Mouse (Mus musculus) kidney, adult 2 months (tissue): ENCODE data around the gene Fam122b. TPM values are rescaled to one million over a fixed set of nuclear protein-coding genes. Genes with fewer than 3 reads are reported as not detected.

ENCODE experiments used
- DNase-seq: peaks from one replicate; pipeline ENCODE4 v3.0.0; 2021
- H3K27ac ChIP-seq: fragments of 200-500 bp; 2 replicates; pipeline ENCODE4 v1.5.1; 2012; ENCODE audit warnings: low read depth, low read length, control low read depth, inconsistent platforms; ENCODE audit not compliant: insufficient read depth
- H3K27me3 ChIP-seq: fragments of 200-500 bp; replicated peaks from 2 replicates; pipeline ENCODE4 v1.6.1; 2012; ENCODE audit warnings: mild to moderate bottlenecking, moderate library complexity, low read length, inconsistent platforms; ENCODE audit not compliant: control insufficient read depth, insufficient read depth
- H3K36me3 ChIP-seq: fragments of 200-500 bp; 2 replicates; pipeline ENCODE4 v1.6.1; 2012; ENCODE audit warnings: mild to moderate bottlenecking, moderate library complexity, low read length, inconsistent platforms; ENCODE audit not compliant: control insufficient read depth, insufficient read depth
- H3K4me1 ChIP-seq: fragments of 200-500 bp; 2 replicates; pipeline ENCODE4 v1.6.1; 2011; ENCODE audit warnings: low read length; ENCODE audit not compliant: control insufficient read depth, insufficient read depth
- H3K4me3 ChIP-seq: fragments of 200-500 bp; 2 replicates; pipeline ENCODE4 v1.5.1; 2011; ENCODE audit warnings: mild to moderate bottlenecking, low read depth, low read length, control low read depth; ENCODE audit not compliant: insufficient read depth
- CTCF ChIP-seq: fragments of 200-500 bp; conservative IDR thresholded peaks from 2 replicates; pipeline ENCODE4 v1.5.1; 2011; ENCODE audit warnings: low read depth, mild to moderate bottlenecking, control low read depth, low read length, moderate library complexity, mixed read lengths; ENCODE audit not compliant: insufficient read depth, insufficient read length
- POLR2A ChIP-seq: fragments of 200-500 bp; IDR thresholded peaks from one replicate; pipeline ENCODE4 v1.6.1; 2011; ENCODE audit warnings: low read depth, low read length, control low read depth
- WGBS: fragments of 180-500 bp; shearing (Covaris S2); methylation state at CpG from one replicate; pipeline ENCODE4 v1.1.7; 2018; 5-methylcytosine and 5-hydroxymethylcytosine counted together
- polyA plus RNA-seq: library from polyadenylated mRNA; depleted of rRNA; stranded (reverse); fragments of >200 nt; gene quantifications from 2 replicates; pipeline ENCODE4 v1.2.3, GENCODE M21; 2012

Gene Fam122b
- polyA plus RNA-seq, 1 experiment: 2.7 TPM

- no peak for DNase-seq
- WGBS: 92% methylated on average over 9 of the region's 9 CpGs
- TF ChIP-seq CTCF: no peak
- TF ChIP-seq POLR2A: no peak
Observed at GRCm38 (mm10) chrX:53220855-53221254, 48.8 kb downstream of the Fam122b start.

GRCm38 (mm10) chrX:53214557-53215229 is 54.9 kb downstream of the Fam122b start:
- WGBS: 40% methylated on average over 7 of the region's 7 CpGs
- Histone ChIP-seq H3K4me1 (no peaks in the 10 kb centered on the region), H3K27me3 (no peaks in the 10 kb centered on the region), H3K27ac (no peak overlapping the region), H3K36me3 (no peaks in the 10 kb centered on the region), H3K4me3 (no peak overlapping the region)
- no peak for TF ChIP-seq CTCF
- DNase-seq: peak; percentile 11

More at GRCm38 (mm10) chrX:53220855-53221254, 48.8 kb downstream of the Fam122b start:
- Histone ChIP-seq H3K27me3 (no peaks in the 10 kb centered on the region), H3K4me3 (no peak overlapping the region), H3K27ac (no peak overlapping the region), H3K4me1 (no peaks in the 10 kb centered on the region), H3K36me3 (no peaks in the 10 kb centered on the region)

GRCm38 (mm10) chrX:53213838-53214237 is 55.8 kb downstream of the Fam122b start:
- H3K27me3 ChIP-seq: no peaks in the 10 kb centered on the region

GRCm38 (mm10) chrX:53212485-53212884 is 57.1 kb downstream of the Fam122b start:
- TF ChIP-seq POLR2A: no peak
- TF ChIP-seq CTCF: no peak
- WGBS: 52% methylated on average over 8 of the region's 9 CpGs
- no peak overlapping the region for H3K27ac ChIP-seq
- DNase-seq: no peak
- H3K4me3 ChIP-seq: no peak overlapping the region
- no peaks in the 10 kb centered on the region for H3K36me3 ChIP-seq
- no peaks in the 10 kb centered on the region for H3K27me3 ChIP-seq
- H3K4me1 ChIP-seq: no peaks in the 10 kb centered on the region

More at GRCm38 (mm10) chrX:53213838-53214237, 55.8 kb downstream of the Fam122b start:
- no peak for DNase-seq
- Histone ChIP-seq H3K4me3 (no peak overlapping the region), H3K36me3 (no peaks in the 10 kb centered on the region), H3K4me1 (no peaks in the 10 kb centered on the region), H3K27ac (no peak overlapping the region)
- 77% methylated on average over 2 of the region's 2 CpGs for WGBS
- TF ChIP-seq POLR2A: no peak
- no peak for TF ChIP-seq CTCF

- no peaks in the 10 kb centered on the region for H3K27me3 ChIP-seq
- H3K4me3 ChIP-seq: no peak overlapping the region
- WGBS: 56% methylated on average over 7 of the region's 7 CpGs
- TF ChIP-seq CTCF: no peak
- no peak for TF ChIP-seq POLR2A
- peak; percentile 69 for DNase-seq
- no peak overlapping the region for H3K27ac ChIP-seq
- no peaks in the 10 kb centered on the region for H3K36me3 ChIP-seq
- no peaks in the 10 kb centered on the region for H3K4me1 ChIP-seq
Observed at GRCm38 (mm10) chrX:53211756-53212483, 57.7 kb downstream of the Fam122b start.

GRCm38 (mm10) chrX:53209431-53209830 is 60.2 kb downstream of the Fam122b start:
- Histone ChIP-seq H3K36me3 (no peaks in the 10 kb centered on the region), H3K4me1 (no peaks in the 10 kb centered on the region), H3K27ac (no peak overlapping the region), H3K4me3 (no peak overlapping the region), H3K27me3 (no peaks in the 10 kb centered on the region)
- no peak for DNase-seq
- TF ChIP-seq POLR2A: no peak
- TF ChIP-seq CTCF: no peak
- 73% methylated on average over 7 of the region's 7 CpGs for WGBS

- DNase-seq: peak; percentile 10
- 13% methylated on average over 3 of the region's 3 CpGs for WGBS
- H3K27ac ChIP-seq: no peak overlapping the region
Observed at GRCm38 (mm10) chrX:53204690-53205311, 64.8 kb downstream of the Fam122b start.

More at GRCm38 (mm10) chrX:53204690-53205311, 64.8 kb downstream of the Fam122b start:
- Histone ChIP-seq H3K4me3 (no peak overlapping the region), H3K36me3 (no peaks in the 10 kb centered on the region), H3K4me1 (no peaks in the 10 kb centered on the region), H3K27me3 (no peaks in the 10 kb centered on the region)
- TF ChIP-seq CTCF: no peak
- TF ChIP-seq POLR2A: no peak
